Mouse (Mus musculus) cerebellum, postnatal 14 days (tissue): Measurements from ENCODE around the gene Lin7c.
"Not testable (repeated sequence)": the region's sequence is repeated elsewhere in the genome, so short reads cannot be mapped to it uniquely, and the experiment has no call there.

Source experiments
- DNase-seq, 2 experiments: peaks; one replicate each; pipeline ENCODE4 v3.0.0; 2021; ENCODE audit warnings: mixed read lengths in 2 of 2

Gene Lin7c

GRCm38 (mm10) chr2:109890597-109890996 is at the start of gene Lin7c:
Lin7c (plus strand) TSS chr2:109890853.
- DNase-seq, result peak; percentile 94 to 95

- DNase-seq, result no peak
Measured at GRCm38 (mm10) chr2:109846401-109846800, 44.3 kb upstream of the Lin7c start.

GRCm38 (mm10) chr2:109848305-109848704 is 42.3 kb upstream of the Lin7c start:
- DNase-seq, result no peak

- no peak for DNase-seq
Measured at GRCm38 (mm10) chr2:109848715-109849114, 41.9 kb upstream of the Lin7c start.

- DNase-seq, result no peak
Measured at GRCm38 (mm10) chr2:109855601-109856000, 35.1 kb upstream of the Lin7c start.

GRCm38 (mm10) chr2:109859671-109860070 is 31.0 kb upstream of the Lin7c start:
- no peak for DNase-seq

GRCm38 (mm10) chr2:109860832-109861231 is 29.8 kb upstream of the Lin7c start:
- DNase-seq, result no peak

- DNase-seq, result not testable (repeated sequence)
Measured at GRCm38 (mm10) chr2:109879429-109879828, 11.2 kb upstream of the Lin7c start.

GRCm38 (mm10) chr2:109881111-109881510 is 9.5 kb upstream of the Lin7c start:
- no peak for DNase-seq

- no peak for DNase-seq
Measured at GRCm38 (mm10) chr2:109881625-109882024, 9.0 kb upstream of the Lin7c start.

- DNase-seq, result peak; percentile 69 to 74
Measured at GRCm38 (mm10) chr2:109884106-109884505, 6.5 kb upstream of the Lin7c start.

- peak; percentile 77 to 92 for DNase-seq
Measured at GRCm38 (mm10) chr2:109884507-109884906, 6.1 kb upstream of the Lin7c start.

- peak; percentile 13 to 32 for DNase-seq
Measured at GRCm38 (mm10) chr2:109890068-109890467, 585 bp upstream of the Lin7c start.

GRCm38 (mm10) chr2:109891031-109891430 is 378 bp downstream of the Lin7c start:
- no peak for DNase-seq

- DNase-seq, result no peak
Measured at GRCm38 (mm10) chr2:109891471-109891870, 818 bp downstream of the Lin7c start.

- DNase-seq, result peak in 1 of 2 experiments; percentile 15
Measured at GRCm38 (mm10) chr2:109896311-109896710, 5.7 kb downstream of the Lin7c start.

GRCm38 (mm10) chr2:109902869-109903268 is 12.2 kb downstream of the Lin7c start:
- DNase-seq, result no peak

- peak; percentile 93 to 94 for DNase-seq
Measured at GRCm38 (mm10) chr2:109904171-109904821, 13.6 kb downstream of the Lin7c start.

- DNase-seq, result no peak
Measured at GRCm38 (mm10) chr2:109909122-109909521, 18.5 kb downstream of the Lin7c start.

- DNase-seq, result no peak
Measured at GRCm38 (mm10) chr2:109912216-109912615, 21.6 kb downstream of the Lin7c start.

GRCm38 (mm10) chr2:109912766-109913165 is 22.1 kb downstream of the Lin7c start:
- no peak for DNase-seq

GRCm38 (mm10) chr2:109913241-109913640 is 22.6 kb downstream of the Lin7c start:
- DNase-seq, result no peak

GRCm38 (mm10) chr2:109914601-109915000 is 23.9 kb downstream of the Lin7c start:
- no peak for DNase-seq

GRCm38 (mm10) chr2:109916782-109917495 is 26.3 kb downstream of the Lin7c start:
- no peak for DNase-seq
